Mouse (Mus musculus) cortical plate, adult 2 months (tissue): ENCODE measurements at regions not wholly inside any gene's neighbourhood (a gene's known extent, or its start where the extent isn't known, plus 50 kb on each side); places are given as distances from the start of the nearest gene placed in this dataset.

Experiments used
- CTCF ChIP-seq: fragments of 200-500 bp; IDR thresholded peaks from 2 replicates; pipeline ENCODE4 v1.5.1; 2011; ENCODE audit warnings: mild to moderate bottlenecking, control low read depth, low read length; ENCODE audit not compliant: insufficient read depth; ENCODE audit errors: extremely low read depth
- POLR2A ChIP-seq: fragments of 200-500 bp; IDR thresholded peaks from 2 replicates; pipeline ENCODE4 v1.6.1; 2011; ENCODE audit warnings: mild to moderate bottlenecking, low read length, control low read depth; ENCODE audit not compliant: insufficient read depth; ENCODE audit errors: extremely low read depth

DNA sequence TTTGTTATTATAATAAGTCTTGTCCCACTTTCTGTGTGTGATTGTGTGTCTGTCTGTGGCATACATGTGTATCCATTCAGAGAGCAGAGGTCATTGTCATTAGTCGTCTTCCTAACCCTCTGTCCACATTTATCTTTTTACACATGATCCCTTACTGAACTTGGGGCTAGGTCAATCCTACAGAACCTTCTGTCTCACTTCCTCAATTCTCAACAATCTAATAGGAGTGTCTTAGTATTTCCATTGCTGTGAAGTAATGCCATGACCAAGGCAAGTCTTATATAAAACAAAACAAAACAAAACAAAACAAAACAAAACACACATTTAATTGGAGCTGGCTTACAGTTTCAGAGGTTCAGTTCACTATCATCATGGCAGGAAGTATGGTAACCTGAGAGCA lies 237.5 kb upstream of the Marcks start:
- TF ChIP-seq CTCF (no peak), POLR2A (no peak)
